Mouse (Mus musculus): ENCODE data around the gene Cdip1.
A peak's percentile ranks its signal among the peaks of the same experiment; 100 is the strongest.

GRCm38 (mm10) chr16:4702646-4703045 is 87.4 kb downstream of the Cdip1 start:
- TF ChIP-seq CTCF (IDR thresholded peaks at IDR 0.05; ENCODE audit: low read depth) (no peak), EP300 (IDR thresholded peaks at IDR 0.05; ENCODE audit: low read depth) (peak; percentile 95)
